Mouse (Mus musculus): Measurements from ENCODE around the gene Hdgf.
A peak's percentile ranks its signal among the peaks of the same experiment; 100 is the strongest.

Gene Hdgf

GRCm38 (mm10) chr3:87910573-87911141, 4.5 kb downstream of the Hdgf start:
- DNase-seq = peak; percentile 26 to 47

- DNase-seq = no peak
Observed at GRCm38 (mm10) chr3:87913491-87913890, 7.4 kb downstream of the Hdgf start.

DNA sequence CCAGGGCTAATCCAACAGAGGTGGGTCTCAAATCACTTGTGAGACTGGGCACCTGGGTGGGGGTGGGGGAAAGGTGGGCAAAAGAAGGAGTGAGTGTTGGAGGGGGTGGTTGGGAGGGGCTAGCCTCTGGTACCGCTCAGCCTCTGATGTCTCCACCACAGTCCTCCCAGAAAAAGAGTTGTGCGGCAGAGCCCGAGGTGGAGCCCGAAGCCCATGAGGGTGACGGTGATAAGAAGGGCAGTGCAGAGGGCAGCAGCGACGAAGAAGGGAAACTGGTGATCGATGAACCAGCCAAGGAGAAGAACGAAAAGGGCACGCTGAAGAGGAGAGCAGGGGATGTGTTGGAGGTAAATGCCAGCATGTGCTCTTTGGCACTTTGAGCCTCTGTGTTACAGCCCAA, 7.8 kb downstream of the Hdgf start:
- no peak for DNase-seq

- no peak for DNase-seq
Observed at GRCm38 (mm10) chr3:87916990-87917389, 10.9 kb downstream of the Hdgf start.

GRCm38 (mm10) chr3:87918551-87918950, 12.4 kb downstream of the Hdgf start:
- no peak for DNase-seq

DNA sequence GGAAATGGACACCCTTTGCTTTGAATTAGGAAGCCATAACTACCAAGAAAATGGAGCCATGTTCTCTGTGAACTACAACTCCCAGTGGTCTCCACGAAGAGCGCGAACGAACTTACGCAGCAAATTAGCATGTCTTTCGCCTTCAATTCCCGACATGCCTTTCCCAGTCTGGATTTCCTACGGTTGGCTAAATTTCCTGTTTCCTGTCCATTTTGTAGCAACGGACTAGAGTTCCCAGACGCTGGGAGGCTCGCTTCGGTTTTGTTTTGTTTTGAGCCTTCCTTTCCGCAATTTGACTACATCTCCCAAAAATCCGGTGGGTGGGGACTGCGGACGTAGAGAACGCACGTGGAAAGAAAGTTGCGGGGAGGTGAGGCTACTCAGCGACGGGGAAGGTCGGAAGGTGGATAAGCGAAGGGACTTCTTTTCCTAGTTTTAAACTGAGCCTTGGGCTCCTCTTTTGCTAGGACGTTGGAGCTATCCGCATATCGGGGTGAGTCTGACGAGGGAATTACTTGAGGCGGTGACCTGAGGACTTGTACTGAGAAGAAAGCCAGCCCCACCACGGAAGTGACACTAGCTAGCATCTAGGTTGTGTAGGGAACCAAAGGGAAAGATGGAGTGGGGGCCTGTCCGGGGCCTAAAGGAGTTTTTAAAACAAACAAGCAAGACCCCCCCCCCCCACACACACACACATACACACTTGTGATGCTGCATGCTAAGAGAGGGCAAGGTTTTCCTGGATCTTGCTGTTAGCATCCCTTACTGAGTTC, 13.4 kb downstream of the Hdgf start, which contains the start of gene Mrpl24:
Gene Mrpl24 (plus strand): TSS at position 171 of the 773 bp plus-strand sequence.
- peak; percentile 43 to 64 for DNase-seq

- DNase-seq = no peak
Observed at GRCm38 (mm10) chr3:87920270-87920943, 14.3 kb downstream of the Hdgf start.

- DNase-seq = no peak
Observed at GRCm38 (mm10) chr3:87924996-87925395, 18.9 kb downstream of the Hdgf start.

GRCm38 (mm10) chr3:87927452-87927851, 21.3 kb downstream of the Hdgf start:
- DNase-seq = no peak

- DNase-seq = no peak
Observed at GRCm38 (mm10) chr3:87929341-87930077, 23.4 kb downstream of the Hdgf start.

DNA sequence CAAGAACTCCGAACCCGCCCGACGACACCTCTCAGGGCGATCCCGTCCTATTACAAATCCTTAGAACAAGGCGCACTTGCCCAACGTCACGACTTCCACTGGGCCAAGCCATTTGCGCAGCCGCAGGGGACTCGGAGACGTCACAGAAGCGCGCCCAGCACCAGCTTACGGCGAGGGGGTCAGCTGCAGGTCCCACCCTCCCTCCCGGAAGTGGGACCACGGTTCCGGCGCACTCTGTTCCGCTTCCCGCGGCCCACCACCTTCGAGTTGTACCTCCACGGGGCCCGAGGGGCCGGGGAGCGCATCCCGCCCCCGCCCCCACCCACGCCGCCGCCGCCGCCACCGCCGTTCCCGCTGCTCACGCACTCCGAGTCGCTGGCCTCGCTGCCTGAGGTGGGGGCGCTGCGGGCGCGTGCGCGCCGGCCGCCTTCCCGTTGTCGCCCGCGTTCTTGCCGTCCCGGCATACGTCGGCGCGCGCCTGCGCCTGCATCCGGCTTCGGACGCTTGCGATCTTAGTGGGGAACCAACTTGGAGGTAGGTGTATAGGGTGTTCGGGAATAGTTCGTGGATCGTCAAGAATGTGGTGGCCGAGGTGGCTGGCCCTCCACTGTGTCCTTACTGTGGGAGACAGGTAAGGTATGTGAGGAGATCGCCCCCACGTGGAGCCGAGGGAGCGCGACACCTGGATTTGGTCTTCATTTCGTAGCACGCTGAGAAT, 24.1 kb downstream of the Hdgf start, which contains the start of the genes Isg20l2 and Rrnad1:
Gene Isg20l2 (plus strand): TSS at position 237 of the 718 bp plus-strand sequence.
Gene Rrnad1 (minus strand): TSS at position 640 of the 718 bp plus-strand sequence.
- peak; percentile 93 to 95 for DNase-seq

DNA sequence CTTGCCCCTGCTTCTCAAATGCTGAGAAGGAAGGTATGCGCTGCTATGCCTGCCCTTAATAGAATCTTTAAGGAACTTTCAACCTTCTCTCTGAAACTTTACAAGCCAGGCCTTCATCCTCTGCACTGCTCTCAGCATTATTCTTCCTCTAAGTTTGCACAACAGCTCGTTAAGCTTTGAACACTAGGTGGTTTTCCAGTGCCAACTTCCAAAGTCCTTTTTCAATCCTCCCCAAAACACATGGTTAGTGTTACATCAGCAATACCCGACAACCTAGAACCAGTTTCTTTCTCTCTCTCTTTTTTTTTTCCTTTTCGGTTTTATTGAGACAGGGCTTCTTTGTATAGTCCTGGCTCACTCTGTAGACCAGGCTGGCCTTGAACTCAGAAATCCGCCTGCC, 27.9 kb downstream of the Hdgf start:
- no peak for DNase-seq

DNA sequence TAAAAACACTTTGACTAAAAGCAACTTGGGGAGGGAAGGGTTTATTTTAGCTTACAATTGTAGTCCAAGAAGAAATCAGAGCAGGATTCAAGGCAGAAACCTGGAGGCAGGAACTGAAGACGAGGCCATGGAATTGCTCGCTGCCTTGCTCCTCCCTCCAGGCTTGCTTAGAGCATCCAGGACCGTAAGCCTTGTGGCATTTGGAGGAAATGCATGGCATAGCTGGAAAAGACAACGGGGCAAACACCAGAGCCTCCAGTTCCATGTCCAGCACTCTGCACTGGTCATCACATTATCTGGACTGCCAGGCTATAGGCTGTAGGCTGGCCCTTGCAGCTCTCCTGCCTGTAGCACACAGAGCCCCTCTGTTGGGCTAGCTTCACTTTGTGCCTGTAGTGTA, 28.4 kb downstream of the Hdgf start:
- DNase-seq = no peak

DNA sequence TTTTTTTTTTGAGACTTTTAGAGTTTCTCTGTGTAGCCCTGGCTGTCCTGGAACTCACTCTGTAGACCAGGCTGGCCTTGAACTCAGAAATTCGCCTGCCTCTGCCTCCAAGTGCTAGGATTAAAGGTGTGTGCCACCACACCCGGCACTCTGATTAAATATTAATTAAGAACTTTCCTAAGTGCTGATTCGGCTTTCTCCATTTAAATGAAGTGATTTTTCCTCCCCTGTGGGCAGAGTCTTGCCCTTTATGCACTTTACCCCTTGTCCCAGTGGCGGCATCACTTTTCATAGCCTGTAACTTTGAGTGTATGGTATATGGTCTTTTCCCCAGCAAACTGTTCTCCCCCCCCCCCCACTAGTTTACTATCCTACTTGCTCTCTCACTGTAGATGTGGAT, 29.1 kb downstream of the Hdgf start:
- no peak for DNase-seq

DNA sequence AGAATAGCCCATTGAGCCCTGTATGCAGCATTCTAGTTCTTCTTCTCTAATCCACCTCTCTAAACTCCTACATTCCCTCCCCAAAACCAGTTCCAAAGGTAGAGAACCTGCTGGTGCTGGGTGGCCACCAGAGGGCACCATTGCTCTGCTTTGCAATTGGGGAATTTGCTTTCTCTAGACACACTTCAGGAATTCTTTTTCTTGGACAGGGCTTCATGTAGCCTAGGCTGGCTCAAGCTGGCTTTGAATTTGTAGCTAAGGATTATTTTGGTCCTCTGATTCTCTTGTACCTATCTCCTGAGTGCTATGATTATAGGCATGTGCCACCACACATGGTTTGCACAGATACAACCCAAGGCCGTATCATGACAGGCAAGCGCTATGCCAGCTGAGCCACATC, 29.7 kb downstream of the Hdgf start:
- no peak for DNase-seq

DNA sequence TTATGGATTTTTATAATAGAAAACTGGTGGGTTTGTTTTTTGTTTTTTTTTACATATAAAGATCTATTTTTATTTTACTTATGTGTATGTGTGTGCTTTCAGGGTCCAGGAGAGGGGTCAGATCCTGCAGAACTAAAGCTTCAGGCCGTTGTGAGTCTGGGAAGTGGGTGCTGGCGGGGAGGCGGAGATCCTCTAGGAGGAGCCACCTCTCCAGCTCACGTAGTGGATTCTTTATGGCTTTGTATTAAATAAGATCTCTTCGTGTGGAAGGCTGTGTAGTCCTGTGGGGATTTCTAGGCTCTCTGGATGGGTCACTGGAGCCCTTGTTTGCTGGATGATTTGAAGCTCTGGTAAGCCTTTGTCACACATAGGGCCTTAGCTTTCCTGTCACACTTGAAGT, 34.5 kb downstream of the Hdgf start:
- DNase-seq = no peak

DNA sequence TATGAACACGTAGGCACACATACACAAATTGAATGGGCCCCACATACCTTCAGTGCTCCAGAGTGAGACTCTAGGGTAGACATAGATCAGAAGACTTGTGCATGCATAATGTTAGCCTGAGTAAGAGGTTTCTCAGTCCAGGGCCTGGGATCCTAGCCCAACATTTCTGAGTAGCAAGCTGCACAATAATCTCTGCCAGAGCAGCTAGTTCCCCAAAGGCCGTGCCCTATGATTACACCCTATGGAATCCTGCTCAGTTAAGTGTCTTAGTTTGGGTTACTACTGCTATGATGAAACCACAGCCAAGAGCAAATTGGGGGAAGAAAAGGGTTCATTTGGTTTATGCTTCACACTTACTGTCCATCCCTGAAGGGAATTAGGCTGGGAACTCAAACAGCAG, 36.4 kb downstream of the Hdgf start:
- no peak for DNase-seq

DNA sequence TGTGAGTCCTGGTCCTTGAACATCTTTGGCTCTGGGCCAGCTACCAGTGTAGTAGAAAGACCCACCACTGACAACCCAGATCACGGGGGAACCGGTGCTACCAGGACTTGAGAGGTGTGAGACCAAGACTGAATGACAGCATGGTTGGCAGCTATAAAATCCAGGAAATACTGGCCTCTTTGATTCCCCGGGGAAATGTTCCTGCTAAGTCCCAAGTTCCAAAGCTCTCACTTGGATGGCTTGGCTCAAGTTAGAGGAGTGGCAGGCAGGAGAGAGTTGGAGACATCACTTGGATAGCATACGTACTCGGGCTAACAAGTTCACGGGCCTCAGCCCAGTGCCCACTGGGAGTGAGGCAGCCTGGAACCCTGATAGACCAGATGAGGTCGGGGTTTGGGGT, 37.5 kb downstream of the Hdgf start:
- DNase-seq = no peak

DNA sequence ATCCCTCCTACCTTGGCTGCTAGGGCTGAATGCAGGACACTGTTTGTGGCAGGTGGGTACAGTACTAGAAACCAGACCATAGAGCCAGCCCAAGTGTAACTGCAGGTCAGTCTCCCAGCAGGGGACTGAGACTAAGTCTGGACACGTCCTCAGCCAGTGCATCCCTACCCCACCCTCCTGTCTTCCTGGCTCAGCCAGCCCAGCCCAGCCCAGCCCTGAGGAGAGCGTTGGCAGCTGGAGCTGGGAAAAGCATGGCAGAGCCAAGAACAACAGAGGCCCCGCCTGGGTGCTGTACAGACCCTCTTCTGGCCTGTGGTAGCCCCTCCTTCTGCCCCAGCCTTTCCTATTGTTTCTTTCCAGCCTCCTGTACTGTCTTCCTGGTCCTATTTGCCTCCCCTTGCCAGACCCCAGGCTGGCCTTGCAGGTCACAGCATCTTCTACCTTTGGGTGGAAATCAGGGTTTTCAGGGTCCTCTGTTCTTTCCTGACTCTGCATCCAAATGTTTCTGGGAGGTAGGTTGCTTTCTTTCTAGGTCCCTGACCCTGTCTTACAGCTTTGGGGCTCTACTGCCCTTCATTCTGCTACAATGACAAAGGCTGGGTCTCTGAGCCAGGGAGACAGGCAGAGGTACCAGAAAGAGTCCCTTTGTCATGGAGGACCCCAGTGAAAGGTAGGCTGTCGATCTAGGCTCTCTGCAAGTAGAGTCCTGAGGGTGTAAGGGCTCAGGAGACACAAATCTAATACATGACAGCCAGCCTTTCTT, 38.9 kb downstream of the Hdgf start:
- DNase-seq = no peak

DNA sequence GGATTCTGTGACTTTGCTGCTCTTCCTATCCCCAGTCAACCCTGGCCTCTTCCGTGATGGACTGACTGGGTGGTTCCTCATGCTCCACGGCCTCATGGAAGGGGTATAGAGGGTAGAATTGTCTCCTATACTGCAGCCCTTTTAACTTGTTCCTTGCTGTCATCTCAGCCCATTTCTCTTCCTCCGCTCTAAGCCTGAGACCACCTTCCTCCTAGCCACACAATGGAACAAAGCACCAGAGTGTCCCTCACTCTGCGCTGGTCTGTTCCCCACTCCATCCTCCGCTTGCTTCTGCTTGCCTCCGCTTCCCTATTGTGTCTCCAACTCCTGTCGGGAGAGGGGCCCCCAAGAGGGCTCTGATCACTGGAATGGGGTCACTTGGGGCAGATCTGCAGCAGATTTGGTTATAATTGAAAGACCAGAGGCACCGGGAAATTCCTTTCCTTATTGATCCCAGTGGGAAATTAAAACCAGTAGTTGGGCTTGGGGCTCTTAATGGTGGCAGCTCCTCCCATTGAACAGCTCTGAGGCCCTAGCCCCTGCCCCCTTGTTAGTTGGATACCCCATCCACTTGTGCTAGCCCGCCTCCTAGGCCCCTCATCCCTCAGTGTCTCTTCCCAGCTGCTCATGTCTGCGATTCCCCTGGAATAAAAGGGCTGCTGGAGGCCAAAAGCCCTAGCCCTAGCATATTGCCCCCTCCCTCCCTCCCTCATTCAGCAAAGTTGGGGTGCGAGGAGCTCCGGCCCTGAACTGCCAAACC, 39.8 kb downstream of the Hdgf start:
- DNase-seq = no peak

DNA sequence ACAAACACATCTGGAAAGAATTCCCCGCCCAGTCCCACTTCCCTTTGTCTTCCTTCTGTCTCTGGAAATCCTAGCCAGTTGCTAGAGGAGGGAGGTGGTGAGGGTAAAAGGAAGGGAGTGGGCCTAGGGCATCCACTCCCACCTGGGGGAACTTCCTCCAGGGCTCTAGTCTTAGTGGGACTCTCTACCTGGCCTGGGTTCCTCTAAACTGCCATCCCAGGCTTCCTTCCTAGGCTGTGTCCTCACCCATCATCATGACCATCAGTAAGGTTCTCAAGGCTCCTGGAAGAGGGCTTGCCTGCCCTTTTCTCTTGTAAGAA, 40.4 kb downstream of the Hdgf start:
- no peak for DNase-seq
